In the genomic region with DNA sequence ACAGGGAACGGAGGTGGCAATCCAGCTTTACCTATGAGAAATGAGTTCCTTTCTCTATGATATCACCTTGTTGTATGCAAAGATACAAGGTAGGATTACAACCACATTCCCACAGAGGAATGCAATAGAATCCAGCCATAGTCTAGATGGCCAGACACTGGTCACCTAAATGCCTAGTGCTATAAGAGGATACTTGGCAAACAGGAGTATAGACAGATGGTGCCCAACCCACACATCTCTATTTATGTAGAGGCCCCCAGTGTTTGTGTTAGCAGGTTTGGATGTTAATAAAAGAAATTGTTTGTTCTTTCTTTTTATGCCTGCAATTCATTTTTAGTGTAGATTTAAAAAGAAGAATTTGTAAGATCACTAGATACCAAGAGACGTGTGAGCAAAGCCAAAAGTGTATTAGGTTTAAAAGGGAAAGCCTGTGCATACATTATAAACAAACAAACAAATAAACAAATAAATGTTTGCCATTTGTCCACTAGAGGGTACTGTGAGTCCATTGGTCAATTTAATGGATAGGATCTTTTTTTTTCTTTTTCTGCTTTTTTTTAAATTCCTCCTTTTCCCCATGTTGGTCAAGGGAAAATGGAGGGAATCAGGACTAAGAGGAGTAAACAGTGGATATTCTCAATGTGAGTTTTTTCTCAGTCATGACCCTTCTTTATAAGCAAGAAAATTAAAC, we compare ENCODE assay signal across 15 mouse cellular contexts.
DNase-seq lines count a peak whose midpoint lies in the region; ATAC-seq and TF ChIP-seq lines count a peak whose summit lies in the region.
"Had no signal": no experiment of that assay in that cellular context is flagged by ENCODE, and none has a peak within 500 bp of the region (broad histone marks: within the 10 kb centered on the region; RNA-seq: fewer than 3 reads in every experiment).

No protein-coding gene starts in this region.

- no peak for ATAC-seq in hindbrain, embryonic 14.5 days (ENCODE audit: low FRiP score)
- ATAC-seq in hindbrain, embryonic 13.5 days (ENCODE audit: low FRiP score): no peak
- no peak for ATAC-seq in midbrain, postnatal 0 days (ENCODE audit: low FRiP score)
- no peak for ATAC-seq in midbrain, embryonic 16.5 days
- no peak for ATAC-seq in erythroblast, adult 5-6 weeks (replicated peaks; ENCODE audit: low FRiP score, poor library complexity, severe bottlenecking)
- ATAC-seq: forebrain, embryonic 13.5 days had no signal

- TF ChIP-seq CTCF in midbrain, postnatal 0 days (IDR thresholded peaks at IDR 0.05): peak; percentile 74

- H3K9ac ChIP-seq in hindbrain, embryonic 14.5 days: no peak overlapping the region
- H3K9ac ChIP-seq in hindbrain, embryonic 13.5 days: no peak overlapping the region
- H3K9ac ChIP-seq in midbrain, postnatal 0 days (replicated peaks; ENCODE audit: low read length, poor library complexity, severe bottlenecking): no peak overlapping the region
- no peak overlapping the region for H3K9ac ChIP-seq in midbrain, embryonic 16.5 days (ENCODE audit: low read depth, low read length)
- H3K9ac ChIP-seq: forebrain, embryonic 13.5 days; liver, embryonic 15.5 days; neural tube, embryonic 13.5 days had no signal

- no peak overlapping the region for H3K27ac ChIP-seq in hindbrain, embryonic 14.5 days
- no peak overlapping the region for H3K27ac ChIP-seq in hindbrain, embryonic 13.5 days
- no peak overlapping the region for H3K27ac ChIP-seq in midbrain, postnatal 0 days (ENCODE audit: low read depth, low read length)
- no peak overlapping the region for H3K27ac ChIP-seq in midbrain, embryonic 16.5 days (ENCODE audit: low read length)
- H3K27ac ChIP-seq: forebrain, embryonic 13.5 days; liver, embryonic 15.5 days; midbrain, embryonic 10.5 days; neural tube, embryonic 13.5 days had no signal

- DNase-seq in hindbrain, embryonic 14.5 days (ENCODE audit: low spot score): peak; percentile 68
- peak; percentile 78 for DNase-seq in midbrain, postnatal 0 days (ENCODE audit: low spot score)
- peak; percentile 48 for DNase-seq in cerebellum, adult 11-12 months
- peak; percentile 28 for DNase-seq in retina, postnatal 1 day
- no peak for DNase-seq in lung, postnatal 25 days (ENCODE audit: low spot score)
- DNase-seq: heart, adult 11 months; kidney, postnatal 25 days; right cerebral cortex, postnatal 4 days had no signal

- no peaks in the 10 kb centered on the region for H3K36me3 ChIP-seq in hindbrain, embryonic 14.5 days (replicated peaks; ENCODE audit: control insufficient read depth, insufficient read depth)
- no peaks in the 10 kb centered on the region for H3K36me3 ChIP-seq in hindbrain, embryonic 13.5 days
- no peaks in the 10 kb centered on the region for H3K36me3 ChIP-seq in midbrain, postnatal 0 days (ENCODE audit: insufficient read depth, low read length)
- H3K36me3 ChIP-seq in midbrain, embryonic 16.5 days (ENCODE audit: control insufficient read depth, insufficient read depth, low read length): no peaks in the 10 kb centered on the region
- H3K36me3 ChIP-seq: liver, embryonic 15.5 days; midbrain, embryonic 10.5 days; neural tube, embryonic 13.5 days had no signal

- no peaks in the 10 kb centered on the region for H3K9me3 ChIP-seq in hindbrain, embryonic 14.5 days (ENCODE audit: control insufficient read depth, low read length)
- no peaks in the 10 kb centered on the region for H3K9me3 ChIP-seq in hindbrain, embryonic 13.5 days
- H3K9me3 ChIP-seq in midbrain, postnatal 0 days (ENCODE audit: low read length): no peaks in the 10 kb centered on the region
- no peaks in the 10 kb centered on the region for H3K9me3 ChIP-seq in midbrain, embryonic 16.5 days (replicated peaks; ENCODE audit: control insufficient read depth, low read length, poor library complexity, severe bottlenecking)
- H3K9me3 ChIP-seq: forebrain, embryonic 13.5 days; liver, embryonic 15.5 days; midbrain, embryonic 10.5 days; neural tube, embryonic 13.5 days had no signal

- 74% methylated on average over 2 of the region's 2 CpGs for WGBS in hindbrain, embryonic 14.5 days
- 82% methylated on average over 2 of the region's 2 CpGs for WGBS in hindbrain, embryonic 13.5 days
- 70% methylated on average over 2 of the region's 2 CpGs for WGBS in midbrain, postnatal 0 days
- 78% methylated on average over 2 of the region's 2 CpGs for WGBS in midbrain, embryonic 16.5 days

- no peak overlapping the region for H3K4me3 ChIP-seq in hindbrain, embryonic 14.5 days (replicated peaks; ENCODE audit: low read length)
- no peak overlapping the region for H3K4me3 ChIP-seq in hindbrain, embryonic 13.5 days
- H3K4me3 ChIP-seq in midbrain, postnatal 0 days (ENCODE audit: low read depth, low read length): no peak overlapping the region
- no peak overlapping the region for H3K4me3 ChIP-seq in midbrain, embryonic 16.5 days (ENCODE audit: low read depth, low read length)
- H3K4me3 ChIP-seq: forebrain, embryonic 13.5 days; liver, embryonic 15.5 days; midbrain, embryonic 10.5 days; neural tube, embryonic 13.5 days had no signal

- no peak overlapping the region for H3K4me2 ChIP-seq in hindbrain, embryonic 14.5 days (replicated peaks)
- H3K4me2 ChIP-seq in hindbrain, embryonic 13.5 days: no peak overlapping the region
- no peak overlapping the region for H3K4me2 ChIP-seq in midbrain, postnatal 0 days (ENCODE audit: low read depth, low read length, poor library complexity, severe bottlenecking)
- no peak overlapping the region for H3K4me2 ChIP-seq in midbrain, embryonic 16.5 days (ENCODE audit: low read length)
- H3K4me2 ChIP-seq: forebrain, embryonic 13.5 days; liver, embryonic 15.5 days; neural tube, embryonic 13.5 days had no signal

- no peaks in the 10 kb centered on the region for H3K4me1 ChIP-seq in hindbrain, embryonic 14.5 days (replicated peaks; ENCODE audit: control insufficient read depth, insufficient read depth, low read length)
- no peaks in the 10 kb centered on the region for H3K4me1 ChIP-seq in hindbrain, embryonic 13.5 days (replicated peaks)
- no peaks in the 10 kb centered on the region for H3K4me1 ChIP-seq in midbrain, postnatal 0 days (ENCODE audit: insufficient read depth, low read length)
- H3K4me1 ChIP-seq in midbrain, embryonic 16.5 days (ENCODE audit: control insufficient read depth, insufficient read depth, low read length): no peaks in the 10 kb centered on the region
- H3K4me1 ChIP-seq: forebrain, embryonic 13.5 days; liver, embryonic 15.5 days; midbrain, embryonic 10.5 days; neural tube, embryonic 13.5 days had no signal

- H3K27me3 ChIP-seq in hindbrain, embryonic 14.5 days (ENCODE audit: control insufficient read depth, insufficient read depth, low read length): no peaks in the 10 kb centered on the region
- no peaks in the 10 kb centered on the region for H3K27me3 ChIP-seq in hindbrain, embryonic 13.5 days
- H3K27me3 ChIP-seq in midbrain, postnatal 0 days (ENCODE audit: insufficient read depth, low read length): no peaks in the 10 kb centered on the region
- H3K27me3 ChIP-seq in midbrain, embryonic 16.5 days (ENCODE audit: control insufficient read depth, insufficient read depth, low read depth, low read length): no peaks in the 10 kb centered on the region
- H3K27me3 ChIP-seq: forebrain, embryonic 13.5 days; liver, embryonic 15.5 days; neural tube, embryonic 13.5 days had no signal
